Mouse (Mus musculus) cerebellum, adult 2 months (tissue): ENCODE data around the gene Gdpd3.

Experiments used
- CTCF ChIP-seq: fragments of 200-500 bp; IDR thresholded peaks from 2 replicates; pipeline ENCODE4 v1.5.1; 2011; ENCODE audit warnings: low read depth, mild to moderate bottlenecking, control low read depth, low read length, moderate library complexity, borderline replicate concordance; ENCODE audit not compliant: insufficient read depth
- POLR2A ChIP-seq: fragments of 200-500 bp; IDR thresholded peaks from 2 replicates; pipeline ENCODE4 v1.6.1; 2011; ENCODE audit warnings: low read length, control low read depth, borderline replicate concordance; ENCODE audit not compliant: insufficient read depth

- no peak for TF ChIP-seq CTCF
- TF ChIP-seq POLR2A = no peak
Measured at GRCm38 (mm10) chr7:126795387-126796317, 29.5 kb downstream of the Gdpd3 start.
